Mouse (Mus musculus) embryonic fibroblast, embryonic 13.5 days (primary cell): ENCODE measurements at regions not wholly inside any gene's neighbourhood (a gene's known extent, or its start where the extent isn't known, plus 50 kb on each side); places are given as distances from the start of the nearest gene placed in this dataset.

Source experiments
- CTCF ChIP-seq: IDR thresholded peaks from 2 replicates; pipeline ENCODE4 v1.5.1; 2011; ENCODE audit warnings: mild to moderate bottlenecking, control low read depth, low read length, moderate library complexity, borderline replicate concordance; ENCODE audit not compliant: insufficient read depth
- POLR2A ChIP-seq: IDR thresholded peaks from 2 replicates; pipeline ENCODE4 v1.6.1; 2011; ENCODE audit warnings: low read depth, mild to moderate bottlenecking, control low read depth, low read length, moderate library complexity

- no peak for TF ChIP-seq POLR2A
- TF ChIP-seq CTCF = no peak
These were observed 336.4 kb upstream of the Rag2 start for GRCm38 (mm10) chr2:101288119-101288518.
